Mouse (Mus musculus): ENCODE measurements around the gene Hif3a. TPM values are rescaled to one million over a fixed set of nuclear protein-coding genes. Genes with fewer than 3 reads are reported as not detected.

Gene Hif3a
- total and polyA plus RNA-seq, 3 experiments: 0.05 to 0.49 (median 0.08) TPM

DNA sequence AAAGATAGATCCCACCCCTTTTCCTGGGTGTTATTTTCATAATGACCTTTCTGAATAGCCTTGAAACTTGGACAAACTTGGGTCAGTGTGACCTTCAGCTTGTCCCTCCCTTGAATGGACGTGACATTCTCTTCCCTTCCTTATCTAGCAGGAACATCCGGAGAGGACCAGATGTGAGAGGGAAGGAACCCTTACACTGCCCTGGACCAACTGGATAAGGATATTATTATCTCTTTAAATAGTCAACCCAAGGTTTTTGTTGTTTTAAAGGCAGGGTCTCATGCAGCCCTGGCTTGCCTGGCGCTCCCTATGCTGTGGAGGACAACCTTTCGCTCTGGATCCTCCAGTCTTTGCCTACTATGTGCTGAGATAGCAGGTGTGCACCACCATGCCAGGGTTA lies 63.0 kb downstream of the Hif3a start:
- Histone ChIP-seq H3K4me2 (ENCODE audit: insufficient read depth, low read depth, poor library complexity, severe bottlenecking) (no peak overlapping the region), H3K27me3 (replicated peaks) (no peaks in the 10 kb centered on the region), H3K9ac (ENCODE audit: insufficient read depth, low read depth) (no peak overlapping the region), H3K4me3 (replicated peaks in 1 of 3; ENCODE audit: low read depth in 2 of 3, low read length in 2 of 3, poor library complexity in 1 of 3) (no peak overlapping the region), H3K9me3 (replicated peaks; ENCODE audit: low read length) (no peaks in the 10 kb centered on the region), H3K79me2 (replicated peaks; ENCODE audit: control insufficient read depth, extremely low read depth, insufficient read depth, poor library complexity, severe bottlenecking) (no peaks in the 10 kb centered on the region), H3K4me1 (ENCODE audit: control insufficient read depth in 1 of 2, insufficient read depth in 2 of 2) (peaks cover 0 to 10% of the 10 kb centered on the region in 2 experiments; a peak in 1 of 4 replicates), H3K27ac (ENCODE audit: insufficient read depth, low read depth) (no peak overlapping the region), H3K36me3 (replicated peaks in 1 of 2; ENCODE audit: control insufficient read depth in 1 of 2, insufficient read depth in 1 of 2, low read length in 1 of 2) (peaks cover 11 to 40% of the 10 kb centered on the region in 2 experiments)
- in situ Hi-C loops (cut with MboI; ENCODE audit: low pct_ligation_motif_present, low pct_unique_long_range_greater_than_20kb, low sequenced_read_pairs): loop anchor here (5.0 kb wide), 1 partner anchor 47 kb away; no protein-coding TSS in a partner anchor
- dilution Hi-C loops (cut with MboI; ENCODE audit: extremely low pct_ligation_motif_present, extremely low pct_unique_long_range_greater_than_20kb, low sequenced_read_pairs): no loop called here
- TF ChIP-seq TBP (conservative IDR thresholded peaks at IDR 0.05; ENCODE audit: low read depth, low read length): no peak
- DNase-seq (ENCODE audit: extremely low read depth): no peak

GRCm38 (mm10) chr7:16995345-16995744 lies 66.9 kb downstream of the Hif3a start:
- Histone ChIP-seq H3K27me3 (replicated peaks) (no peaks in the 10 kb centered on the region), H3K79me2 (replicated peaks; ENCODE audit: control insufficient read depth, extremely low read depth, insufficient read depth, poor library complexity, severe bottlenecking) (no peaks in the 10 kb centered on the region), H3K4me2 (ENCODE audit: insufficient read depth, low read depth, poor library complexity, severe bottlenecking) (no peak overlapping the region), H3K9ac (ENCODE audit: insufficient read depth, low read depth) (no peak overlapping the region), H3K27ac (ENCODE audit: insufficient read depth, low read depth) (no peak overlapping the region), H3K4me3 (replicated peaks in 1 of 3; ENCODE audit: low read depth in 2 of 3, low read length in 2 of 3, poor library complexity in 1 of 3) (no peak overlapping the region), H3K9me3 (replicated peaks; ENCODE audit: low read length) (no peaks in the 10 kb centered on the region), H3K36me3 (replicated peaks in 1 of 2; ENCODE audit: control insufficient read depth in 1 of 2, insufficient read depth in 1 of 2, low read length in 1 of 2) (peaks cover 0 to 5% of the 10 kb centered on the region in 2 experiments), H3K4me1 (ENCODE audit: control insufficient read depth in 1 of 2, insufficient read depth in 2 of 2) (peaks cover 3 to 8% of the 10 kb centered on the region in 2 experiments; a peak in 3 of 4 replicates)
- TF ChIP-seq ZC3H11A (IDR thresholded peaks at IDR 0.05; ENCODE audit: low read depth, low read length): no peak
- TF ChIP-seq USF2 (conservative IDR thresholded peaks at IDR 0.05; ENCODE audit: low read depth, low read length): no peak
- TF ChIP-seq NRF1 (IDR thresholded peaks at IDR 0.05; ENCODE audit: low read depth, low read length): no peak
- no peak for TF ChIP-seq MAFK (IDR thresholded peaks at IDR 0.05; ENCODE audit: insufficient replicate concordance, low read length)
- TF ChIP-seq SMC3 (IDR thresholded peaks at IDR 0.05; ENCODE audit: low read depth, low read length): no peak
- in situ Hi-C loops (cut with MboI; ENCODE audit: low pct_ligation_motif_present, low pct_unique_long_range_greater_than_20kb, low sequenced_read_pairs) (loop anchor here (5.0 kb wide), 1 partner anchor 43 kb away; no protein-coding TSS in a partner anchor), dilution Hi-C loops (cut with MboI; ENCODE audit: extremely low pct_ligation_motif_present, extremely low pct_unique_long_range_greater_than_20kb, low sequenced_read_pairs) (no loop called here)
- DNase-seq (ENCODE audit: extremely low read depth): no peak

GRCm38 (mm10) chr7:16994400-16994799 lies 67.8 kb downstream of the Hif3a start:
- H3K4me3 ChIP-seq (replicated peaks in 1 of 3; ENCODE audit: low read depth in 2 of 3, low read length in 2 of 3, poor library complexity in 1 of 3): no peak overlapping the region
- no peak overlapping the region for H3K4me2 ChIP-seq (ENCODE audit: insufficient read depth, low read depth, poor library complexity, severe bottlenecking)
- no peak for TF ChIP-seq CHD2 (IDR thresholded peaks at IDR 0.05; ENCODE audit: low read length)
- TF ChIP-seq NELFE (IDR thresholded peaks at IDR 0.05; ENCODE audit: low read depth, low read length): no peak
- no peak for TF ChIP-seq SIN3A (IDR thresholded peaks at IDR 0.05; ENCODE audit: low read length)
- TF ChIP-seq USF2 (conservative IDR thresholded peaks at IDR 0.05; ENCODE audit: low read depth, low read length): no peak
- no peak for TF ChIP-seq MEF2A (IDR thresholded peaks at IDR 0.05; ENCODE audit: borderline replicate concordance, low read depth, low read length)
- no peak for TF ChIP-seq CHD1 (IDR thresholded peaks at IDR 0.05; ENCODE audit: low read depth, low read length)
- H3K9me3 ChIP-seq (replicated peaks; ENCODE audit: low read length): no peaks in the 10 kb centered on the region
- no peaks in the 10 kb centered on the region for H3K79me2 ChIP-seq (replicated peaks; ENCODE audit: control insufficient read depth, extremely low read depth, insufficient read depth, poor library complexity, severe bottlenecking)
- DNase-seq (ENCODE audit: extremely low read depth): no peak
- H3K4me1 ChIP-seq (ENCODE audit: control insufficient read depth in 1 of 2, insufficient read depth in 2 of 2): peaks cover 3 to 8% of the 10 kb centered on the region in 2 experiments; a peak in 3 of 4 replicates
- H3K27ac ChIP-seq (ENCODE audit: insufficient read depth, low read depth): no peak overlapping the region
- dilution Hi-C loops (cut with MboI; ENCODE audit: extremely low pct_ligation_motif_present, extremely low pct_unique_long_range_greater_than_20kb, low sequenced_read_pairs) (no loop called here), in situ Hi-C loops (cut with MboI; ENCODE audit: low pct_ligation_motif_present, low pct_unique_long_range_greater_than_20kb, low sequenced_read_pairs) (no loop called here)
- no peaks in the 10 kb centered on the region for H3K36me3 ChIP-seq (replicated peaks in 1 of 2; ENCODE audit: control insufficient read depth in 1 of 2, insufficient read depth in 1 of 2, low read length in 1 of 2)
- no peaks in the 10 kb centered on the region for H3K27me3 ChIP-seq (replicated peaks)
- H3K9ac ChIP-seq (ENCODE audit: insufficient read depth, low read depth): no peak overlapping the region

Data from CH12.LX (cell line).